Mouse (Mus musculus): ENCODE measurements around the gene Spata2. TPM values are rescaled to one million over a fixed set of nuclear protein-coding genes. Genes with fewer than 3 reads are reported as not detected.

Spata2 gene
- total RNA-seq, 1 experiment = 10.0 TPM

DNA sequence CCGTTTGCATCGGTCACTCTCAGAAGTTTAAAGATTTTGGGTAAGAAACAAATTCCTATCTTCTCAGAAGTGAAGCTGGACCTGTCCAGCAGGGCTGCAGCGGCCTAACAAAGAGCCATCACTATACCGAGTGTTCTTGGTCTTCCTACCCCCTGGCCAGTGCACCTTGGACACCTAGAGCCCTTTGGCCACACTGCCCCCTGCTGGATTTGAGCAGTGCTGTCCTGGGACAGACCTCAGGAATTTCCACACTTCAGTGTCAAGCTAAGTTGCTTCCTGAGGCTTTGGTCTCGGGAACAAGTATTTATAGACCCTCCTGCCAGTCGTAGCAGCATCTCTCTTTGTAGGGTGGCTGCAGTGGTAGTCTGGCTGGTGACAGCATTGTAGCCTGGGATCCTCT lies 29.7 kb downstream of the Spata2 start:
- no peaks in the 10 kb centered on the region for H3K9me3 ChIP-seq (ENCODE audit: control insufficient read depth, insufficient read depth, low read depth, low read length)
- H3K4me3 ChIP-seq (ENCODE audit: insufficient read depth in 1 of 2, low read depth in 1 of 2, low read length in 2 of 2, poor library complexity in 1 of 2, severe bottlenecking in 1 of 2) = no peak overlapping the region
- no peak for TF ChIP-seq CHD2 (IDR thresholded peaks at IDR 0.05; ENCODE audit: low read depth, low read length)
- TF ChIP-seq ZNF384 (IDR thresholded peaks at IDR 0.05; ENCODE audit: low read depth, low read length) = no peak
- TF ChIP-seq ZC3H11A (IDR thresholded peaks at IDR 0.05; ENCODE audit: borderline replicate concordance, low read depth, low read length) = 0 out of 2 replicates have a peak, but pooled peaks have one; percentile 7
- H3K9ac ChIP-seq (ENCODE audit: insufficient read depth, low read depth, low read length, poor library complexity, severe bottlenecking) = no peak overlapping the region
- H3K36me3 ChIP-seq (ENCODE audit: control insufficient read depth, insufficient read depth, low read length, poor library complexity, severe bottlenecking) = peaks cover 58% of the 10 kb centered on the region
- H3K4me1 ChIP-seq (ENCODE audit: control insufficient read depth in 2 of 2, insufficient read depth in 2 of 2, low read length in 2 of 2, poor library complexity in 1 of 2) = no peaks in the 10 kb centered on the region; a peak in 1 of 4 replicates
- no peak overlapping the region for H3K27ac ChIP-seq (ENCODE audit: insufficient read depth, low read depth, low read length, poor library complexity, severe bottlenecking)
- in situ Hi-C loops (cut with MboI; ENCODE audit: low sequenced_read_pairs in 2 of 2, unreplicated experiment in 2 of 2) = no loop called here
- no peak for DNase-seq (ENCODE audit: low read depth, low spot score)

DNA sequence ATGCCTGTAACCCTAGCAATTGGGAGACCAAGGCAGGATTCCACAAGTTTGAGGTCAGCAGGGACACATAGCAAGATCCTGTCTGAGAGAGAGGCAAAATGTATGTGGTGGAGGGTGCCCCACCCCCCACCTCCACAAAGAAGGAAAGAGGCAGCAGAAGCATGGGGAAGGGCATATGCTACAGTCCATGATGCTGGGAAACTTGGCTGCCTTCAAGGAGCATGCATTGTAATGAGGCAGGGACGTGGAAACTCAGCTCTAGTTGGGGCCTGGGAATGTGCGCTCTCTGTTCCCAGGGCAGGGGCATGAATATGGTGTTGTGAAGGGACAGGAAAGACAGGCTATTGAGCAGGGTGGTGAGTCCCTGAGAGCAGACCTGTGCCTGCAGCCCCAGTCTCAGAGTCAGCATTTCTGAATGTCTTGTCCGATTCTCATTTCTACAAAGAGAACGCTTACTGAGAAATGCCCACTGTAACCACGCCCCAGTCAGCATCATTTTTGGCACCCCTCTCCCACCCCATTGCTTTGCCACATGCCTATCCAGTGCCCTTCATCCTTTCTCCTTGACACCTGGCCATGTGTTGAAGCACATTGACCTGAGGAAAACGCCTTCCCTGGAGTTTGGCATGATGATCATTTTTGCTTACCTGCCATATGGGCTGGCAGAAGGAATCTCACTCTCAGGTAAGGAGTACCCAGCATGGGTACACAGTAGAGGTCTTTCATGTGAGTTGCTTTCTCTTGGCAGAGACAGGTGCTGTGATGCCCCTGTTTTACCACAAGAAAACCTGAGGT lies 33.4 kb downstream of the Spata2 start:
- H3K9me3 ChIP-seq (ENCODE audit: control insufficient read depth, insufficient read depth, low read depth, low read length) = no peaks in the 10 kb centered on the region
- H3K27ac ChIP-seq (ENCODE audit: insufficient read depth, low read depth, low read length, poor library complexity, severe bottlenecking) = no peak overlapping the region
- H3K4me3 ChIP-seq (ENCODE audit: insufficient read depth in 1 of 2, low read depth in 1 of 2, low read length in 2 of 2, poor library complexity in 1 of 2, severe bottlenecking in 1 of 2) = no peak overlapping the region
- H3K9ac ChIP-seq (ENCODE audit: insufficient read depth, low read depth, low read length, poor library complexity, severe bottlenecking) = no peak overlapping the region
- no peak for DNase-seq (ENCODE audit: low read depth, low spot score)
- H3K4me1 ChIP-seq (ENCODE audit: control insufficient read depth in 2 of 2, insufficient read depth in 2 of 2, low read length in 2 of 2, poor library complexity in 1 of 2) = no peaks in the 10 kb centered on the region; a peak in 1 of 4 replicates
- TF ChIP-seq MAFK (IDR thresholded peaks at IDR 0.05; ENCODE audit: insufficient read depth, low read depth, low read length) = no peak
- peaks cover 44% of the 10 kb centered on the region; the same call in 1 of the 2 replicates for H3K36me3 ChIP-seq (ENCODE audit: control insufficient read depth, insufficient read depth, low read length, poor library complexity, severe bottlenecking)
- in situ Hi-C loops (cut with MboI; ENCODE audit: low sequenced_read_pairs in 2 of 2, unreplicated experiment in 2 of 2) = no loop called here

DNA sequence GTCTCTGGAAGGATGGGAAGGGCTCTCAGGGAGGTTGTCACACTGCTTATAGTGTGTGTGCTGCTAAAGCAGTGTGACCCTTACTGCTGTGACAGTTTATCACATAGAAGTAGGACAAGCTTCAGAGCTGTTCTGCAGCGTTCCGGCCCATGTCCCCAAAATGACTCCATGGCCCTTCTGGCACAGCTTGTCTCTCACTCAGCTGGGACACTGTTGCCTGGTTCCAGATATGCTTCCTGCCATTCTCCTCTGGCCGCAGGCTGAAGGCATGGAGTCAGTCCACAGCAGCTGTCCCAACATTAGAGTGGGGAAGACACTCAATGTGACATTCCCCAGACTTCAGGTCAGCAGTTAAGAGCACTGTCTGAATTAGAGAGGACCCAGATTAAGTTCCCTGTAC lies 34.1 kb downstream of the Spata2 start:
- peaks cover 50% of the 10 kb centered on the region; the same call in 1 of the 2 replicates for H3K36me3 ChIP-seq (ENCODE audit: control insufficient read depth, insufficient read depth, low read length, poor library complexity, severe bottlenecking)

DNA sequence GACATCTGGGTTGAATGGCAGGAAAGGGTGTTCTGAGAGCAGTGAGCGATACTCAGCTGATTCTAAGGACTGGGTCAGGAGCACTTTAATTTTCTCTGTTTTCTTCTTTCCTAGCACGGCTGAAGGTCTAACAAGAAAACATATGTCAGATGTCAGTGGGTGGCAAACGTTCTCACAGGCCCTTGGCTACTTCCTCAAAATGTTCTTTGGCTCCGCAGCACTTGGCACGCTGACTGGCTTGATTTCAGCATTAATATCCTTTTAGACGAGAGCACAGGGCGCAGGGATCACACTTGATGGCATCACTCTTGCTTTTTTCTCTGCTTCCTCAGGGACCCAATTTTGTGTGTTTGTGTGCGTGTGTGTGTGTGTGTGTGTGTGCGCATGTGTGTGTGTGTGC lies 35.5 kb downstream of the Spata2 start:
- no peak overlapping the region for H3K4me3 ChIP-seq (ENCODE audit: insufficient read depth in 1 of 2, low read depth in 1 of 2, low read length in 2 of 2, poor library complexity in 1 of 2, severe bottlenecking in 1 of 2)
- in situ Hi-C loops (cut with MboI; ENCODE audit: low sequenced_read_pairs in 2 of 2, unreplicated experiment in 2 of 2) = no loop called here
- H3K36me3 ChIP-seq (ENCODE audit: control insufficient read depth, insufficient read depth, low read length, poor library complexity, severe bottlenecking) = peaks cover 47% of the 10 kb centered on the region; the same call in 1 of the 2 replicates
- no peaks in the 10 kb centered on the region for H3K9me3 ChIP-seq (ENCODE audit: control insufficient read depth, insufficient read depth, low read depth, low read length)
- H3K27ac ChIP-seq (ENCODE audit: insufficient read depth, low read depth, low read length, poor library complexity, severe bottlenecking) = no peak overlapping the region
- TF ChIP-seq MAFK (IDR thresholded peaks at IDR 0.05; ENCODE audit: insufficient read depth, low read depth, low read length) = no peak
- no peak for TF ChIP-seq CHD2 (IDR thresholded peaks at IDR 0.05; ENCODE audit: low read depth, low read length)
- TF ChIP-seq ZNF384 (IDR thresholded peaks at IDR 0.05; ENCODE audit: low read depth, low read length) = no peak
- TF ChIP-seq HCFC1 (IDR thresholded peaks at IDR 0.05; ENCODE audit: borderline replicate concordance, insufficient read depth, low read length) = no peak
- no peak for DNase-seq (ENCODE audit: low read depth, low spot score)
- no peak overlapping the region for H3K9ac ChIP-seq (ENCODE audit: insufficient read depth, low read depth, low read length, poor library complexity, severe bottlenecking)
- no peaks in the 10 kb centered on the region; a peak in 1 of 4 replicates for H3K4me1 ChIP-seq (ENCODE audit: control insufficient read depth in 2 of 2, insufficient read depth in 2 of 2, low read length in 2 of 2, poor library complexity in 1 of 2)

More for the DNA sequence above, 34.1 kb downstream of the Spata2 start:
- H3K4me1 ChIP-seq (ENCODE audit: control insufficient read depth in 2 of 2, insufficient read depth in 2 of 2, low read length in 2 of 2, poor library complexity in 1 of 2) = no peaks in the 10 kb centered on the region; a peak in 1 of 4 replicates
- H3K9ac ChIP-seq (ENCODE audit: insufficient read depth, low read depth, low read length, poor library complexity, severe bottlenecking) = no peak overlapping the region
- in situ Hi-C loops (cut with MboI; ENCODE audit: low sequenced_read_pairs in 2 of 2, unreplicated experiment in 2 of 2) = no loop called here
- no peak for DNase-seq (ENCODE audit: low read depth, low spot score)
- H3K4me3 ChIP-seq (ENCODE audit: insufficient read depth in 1 of 2, low read depth in 1 of 2, low read length in 2 of 2, poor library complexity in 1 of 2, severe bottlenecking in 1 of 2) = no peak overlapping the region
- H3K9me3 ChIP-seq (ENCODE audit: control insufficient read depth, insufficient read depth, low read depth, low read length) = no peaks in the 10 kb centered on the region
- TF ChIP-seq CHD2 (IDR thresholded peaks at IDR 0.05; ENCODE audit: low read depth, low read length) = no peak
- no peak for TF ChIP-seq ZNF384 (IDR thresholded peaks at IDR 0.05; ENCODE audit: low read depth, low read length)
- no peak for TF ChIP-seq MAFK (IDR thresholded peaks at IDR 0.05; ENCODE audit: insufficient read depth, low read depth, low read length)
- no peak for TF ChIP-seq ZC3H11A (IDR thresholded peaks at IDR 0.05; ENCODE audit: borderline replicate concordance, low read depth, low read length)
- no peak for TF ChIP-seq HCFC1 (IDR thresholded peaks at IDR 0.05; ENCODE audit: borderline replicate concordance, insufficient read depth, low read length)
- H3K27ac ChIP-seq (ENCODE audit: insufficient read depth, low read depth, low read length, poor library complexity, severe bottlenecking) = no peak overlapping the region
